Mouse (Mus musculus) spleen, embryonic (tissue): Measurements from ENCODE around the gene Olfr311.
"Not testable (repeated sequence)": the region's sequence is repeated elsewhere in the genome, so short reads cannot be mapped to it uniquely, and the experiment has no call there.

Source experiments
- CTCF ChIA-PET: fragments of 350-600 bp; sonication (Branson Sonifier 250); formaldehyde crosslinking; loops from one replicate; lab custom pipeline; 2022; lab: Charles Lee

The Olfr311 gene

GRCm38 (mm10) chr11:58838951-58839350 is at the start of gene Olfr311:
Gene Olfr311 (plus strand): TSS chr11:58839251.
- CTCF ChIA-PET = not testable (repeated sequence)

GRCm38 (mm10) chr11:58789532-58789931 is 49.5 kb upstream of the Olfr311 start:
- CTCF ChIA-PET = no interaction called here

- CTCF ChIA-PET = no interaction called here
These were observed 49.0 kb upstream of the Olfr311 start for GRCm38 (mm10) chr11:58790053-58790452.

- CTCF ChIA-PET = no interaction called here
These were observed 48.4 kb upstream of the Olfr311 start for GRCm38 (mm10) chr11:58790646-58791045.

- CTCF ChIA-PET = no interaction called here
These were observed 43.2 kb upstream of the Olfr311 start for GRCm38 (mm10) chr11:58795856-58796255.

- CTCF ChIA-PET = no interaction called here
These were observed 42.2 kb upstream of the Olfr311 start for GRCm38 (mm10) chr11:58796850-58797249.

GRCm38 (mm10) chr11:58799747-58800146 is 39.3 kb upstream of the Olfr311 start:
- CTCF ChIA-PET = no interaction called here

- CTCF ChIA-PET = interaction anchor here (0.5 kb wide), 1 partner anchor 161 kb away, joined by 5 read pairs; the partner anchor contains the start of gene Trim58
These were observed 37.4 kb upstream of the Olfr311 start, which contains the start of gene Fam183b for GRCm38 (mm10) chr11:58801558-58802228. Gene Fam183b (minus strand): TSS chr11:58801960.

GRCm38 (mm10) chr11:58803871-58804270 is 35.2 kb upstream of the Olfr311 start:
- CTCF ChIA-PET = no interaction called here

GRCm38 (mm10) chr11:58804393-58804792 is 34.7 kb upstream of the Olfr311 start:
- CTCF ChIA-PET = no interaction called here

GRCm38 (mm10) chr11:58812001-58812400 is 27.1 kb upstream of the Olfr311 start:
- CTCF ChIA-PET = no interaction called here

GRCm38 (mm10) chr11:58814700-58815099 is 24.4 kb upstream of the Olfr311 start, which contains the start of gene Olfr313:
Gene Olfr313 (plus strand): TSS chr11:58815000.
- CTCF ChIA-PET = not testable (repeated sequence)

GRCm38 (mm10) chr11:58815676-58816075 is 23.4 kb upstream of the Olfr311 start:
- CTCF ChIA-PET = no interaction called here

GRCm38 (mm10) chr11:58828937-58829336 is 10.1 kb upstream of the Olfr311 start, which contains the start of gene Olfr312:
Gene Olfr312 (plus strand): TSS chr11:58829237.
- CTCF ChIA-PET = not testable (repeated sequence)

- CTCF ChIA-PET = no interaction called here
These were observed 9.3 kb upstream of the Olfr311 start for GRCm38 (mm10) chr11:58829764-58830163.

- CTCF ChIA-PET = not testable (repeated sequence)
These were observed 6.5 kb upstream of the Olfr311 start for GRCm38 (mm10) chr11:58832541-58832940.

GRCm38 (mm10) chr11:58846919-58847461 is 7.9 kb downstream of the Olfr311 start, which contains the start of gene Gm12258:
Gene Gm12258 (plus strand): TSS chr11:58847158.
- CTCF ChIA-PET = interaction anchor here (0.6 kb wide), 1 partner anchor 101 kb away, joined by 3 read pairs; no protein-coding TSS in a partner anchor

- CTCF ChIA-PET = interaction anchor here (0.6 kb wide), 1 partner anchor 100 kb away, joined by 3 read pairs; no protein-coding TSS in a partner anchor
These were observed 8.6 kb downstream of the Olfr311 start for GRCm38 (mm10) chr11:58847636-58848035.

GRCm38 (mm10) chr11:58849731-58850130 is 10.7 kb downstream of the Olfr311 start:
- CTCF ChIA-PET = no interaction called here

GRCm38 (mm10) chr11:58860744-58861143 is 21.7 kb downstream of the Olfr311 start:
- CTCF ChIA-PET = no interaction called here

GRCm38 (mm10) chr11:58867039-58867953 is 28.2 kb downstream of the Olfr311 start, which contains the start of gene 2810021J22Rik:
Gene 2810021J22Rik (plus strand): TSS chr11:58867216.
- CTCF ChIA-PET = interaction anchor here (0.6 kb wide), 1 partner anchor 22 kb away, joined by 3 read pairs; no protein-coding TSS in a partner anchor

- CTCF ChIA-PET = no interaction called here
These were observed 28.9 kb downstream of the Olfr311 start for GRCm38 (mm10) chr11:58867954-58868330.
